ENCODE assay signal across 24 mouse cellular contexts in the genomic region with DNA sequence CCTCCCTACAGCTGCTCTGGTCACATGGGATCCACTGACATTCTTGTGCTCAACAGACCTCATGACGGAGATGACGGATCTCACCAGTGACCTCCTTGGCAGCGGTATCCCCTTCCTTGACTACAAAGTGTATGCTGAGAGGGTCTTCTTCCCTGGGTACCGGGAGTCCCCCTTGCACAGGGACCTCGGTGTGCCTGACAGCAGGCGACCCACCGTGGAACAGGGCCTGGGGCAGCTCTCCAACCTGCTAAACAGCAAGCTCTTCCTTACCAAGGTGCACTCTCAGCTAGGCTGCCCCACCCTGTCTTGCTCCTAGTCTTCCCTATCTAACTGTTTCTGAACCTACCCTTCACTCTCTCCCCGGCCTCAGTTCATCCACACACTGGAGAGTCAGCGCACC. TPM values are rescaled to one million over a fixed set of nuclear protein-coding genes. Genes with fewer than 3 reads are reported as not detected.
DNase-seq lines count a peak whose midpoint lies in the region.
"Had no signal": no experiment of that assay in that cellular context is flagged by ENCODE, and none has a peak within 500 bp of the region (broad histone marks: within the 10 kb centered on the region; RNA-seq: fewer than 3 reads in every experiment).

No protein-coding gene starts in this region.

- H3K4me1 ChIP-seq in heart, embryonic 10.5 days = no peaks in the 10 kb centered on the region
- H3K4me1 ChIP-seq: embryonic facial prominence, embryonic 10.5 days; forebrain, embryonic 15.5 days; heart, embryonic 15.5 days; hindbrain, embryonic 15.5 days had no signal

- H3K27me3 ChIP-seq in heart, embryonic 10.5 days (ENCODE audit: insufficient read depth, poor library complexity, severe bottlenecking) = no peaks in the 10 kb centered on the region
- H3K27me3 ChIP-seq: forebrain, embryonic 15.5 days; heart, embryonic 15.5 days; hindbrain, embryonic 15.5 days had no signal

- H3K4me3 ChIP-seq in heart, embryonic 10.5 days = no peak overlapping the region
- H3K4me3 ChIP-seq: embryonic facial prominence, embryonic 10.5 days; forebrain, embryonic 15.5 days; heart, embryonic 15.5 days; hindbrain, embryonic 15.5 days had no signal

- H3K36me3 ChIP-seq in heart, embryonic 10.5 days = peaks cover 100% of the 10 kb centered on the region

- H3K27ac ChIP-seq in heart, embryonic 10.5 days = no peak overlapping the region
- H3K27ac ChIP-seq: embryonic facial prominence, embryonic 10.5 days; forebrain, embryonic 15.5 days; heart, embryonic 15.5 days; hindbrain, embryonic 15.5 days had no signal

- DNase-seq in adrenal gland, adult 8-10 months = peak; percentile 3
- DNase-seq in adrenal gland, postnatal 14 days = no peak
- DNase-seq in heart, embryonic 10.5 days (ENCODE audit: low spot score) = peak; percentile 69
- DNase-seq in heart, postnatal 4 days = no peak
- DNase-seq in thymus, postnatal 4 days = peak; percentile 2
- no peak for DNase-seq in thymus, postnatal 14 days
- DNase-seq in left cerebral cortex, adult 11 months (ENCODE audit: low spot score) = no peak
- DNase-seq: adrenal gland, postnatal 25 days; cerebellum, postnatal 10 days; heart, adult 18-20 months; heart, postnatal 14 days had no signal

- 90% methylated on average over 9 of the region's 9 CpGs for WGBS in heart, embryonic 10.5 days

- H3K9me3 ChIP-seq in heart, embryonic 10.5 days = no peaks in the 10 kb centered on the region
- H3K9me3 ChIP-seq: embryonic facial prominence, embryonic 10.5 days; forebrain, embryonic 15.5 days; heart, embryonic 15.5 days; hindbrain, embryonic 15.5 days had no signal

RNA-seq across cellular contexts. Expression of gene Plxnb1, which starts 16.4 kb away (rescaled TPM):
- 100 to 1,000 TPM; 128 to 173 (median 140) TPM for total RNA-seq in adrenal gland, adult 8-10 months (2022)
- total RNA-seq in adrenal gland, postnatal 14 days (2021) = 63.8 and 67.0 TPM in 2 replicates
- polyA plus RNA-seq in heart, embryonic 10.5 days (2016; fragmentation: Nextera tagmentation; extraction: Ambion mirVana) = 11.5 and 14.2 TPM in 2 replicates
- total RNA-seq in heart, postnatal 4 days (2021) = 10 to 100 TPM; 31.0 to 31.5 TPM

RNA-seq across cellular contexts. Expression of gene Tma7, which starts 29.2 kb away (rescaled TPM):
- 100 to 1,000 TPM; 342 to 453 (median 370) TPM for total RNA-seq in adrenal gland, adult 8-10 months (2022)
- total RNA-seq in adrenal gland, postnatal 14 days (2021) = 326 and 340 TPM in 2 replicates
- 734 and 774 TPM in 2 replicates for polyA plus RNA-seq in heart, embryonic 10.5 days (2016; fragmentation: Nextera tagmentation; extraction: Ambion mirVana)
- total RNA-seq in heart, postnatal 4 days (2021) = 100 to 1,000 TPM; 294 to 307 TPM

RNA-seq across cellular contexts. Expression of gene Ccdc51, which starts 29.3 kb away (rescaled TPM):
- total RNA-seq in adrenal gland, adult 8-10 months (2022) = 10 to 100 TPM; 17.3 to 20.0 (median 18.7) TPM
- total RNA-seq in adrenal gland, postnatal 14 days (2021) = 15.7 and 17.2 TPM in 2 replicates
- polyA plus RNA-seq in heart, embryonic 10.5 days (2016; fragmentation: Nextera tagmentation; extraction: Ambion mirVana) = 19.1 and 19.7 TPM in 2 replicates
- 10 to 100 TPM; 11.5 to 12.2 TPM for total RNA-seq in heart, postnatal 4 days (2021)

RNA-seq across cellular contexts. Expression of gene Atrip, which starts 37.7 kb away (rescaled TPM):
- total RNA-seq in adrenal gland, adult 8-10 months (2022) = 10 to 100 TPM; 16.3 to 27.7 (median 22.2) TPM
- total RNA-seq in adrenal gland, postnatal 14 days (2021) = 14.6 and 16.0 TPM in 2 replicates
- 20.6 and 26.8 TPM in 2 replicates for polyA plus RNA-seq in heart, embryonic 10.5 days (2016; fragmentation: Nextera tagmentation; extraction: Ambion mirVana)
- total RNA-seq in heart, postnatal 4 days (2021) = 10 to 100 TPM; 10.4 to 11.1 TPM

RNA-seq across cellular contexts. Expression of gene Fbxw21, which starts 50.2 kb away (rescaled TPM):
- not detected for total RNA-seq in adrenal gland, adult 8-10 months (2022)
- total RNA-seq in adrenal gland, postnatal 14 days (2021) = not detected in 2 replicates
- not detected in 2 replicates for polyA plus RNA-seq in heart, embryonic 10.5 days (2016; fragmentation: Nextera tagmentation; extraction: Ambion mirVana)
- total RNA-seq in heart, postnatal 4 days (2021) = not detected
- total RNA-seq: adrenal gland, postnatal 25 days; gastrocnemius, adult 8-10 months; gastrocnemius, postnatal 36 days; heart, adult 18-20 months; heart, postnatal 14 days had no signal
- polyA plus RNA-seq: activated CD4-positive, CD25-positive, alpha-beta regulatory T cell, adult 4 months; C2C12; cerebellum, adult 2 months; embryonic facial prominence, embryonic 10.5 days; embryonic facial prominence, embryonic 14.5 days; forebrain, embryonic 15.5 days; heart, embryonic 11.5 days; heart, embryonic 15.5 days; hindbrain, embryonic 11.5 days; hindbrain, embryonic 15.5 days; Patski had no signal

Comparison
In these comparisons a context has a peak if more than half of its experiments do, and no peak if none do; other contexts are left out.
1. DNase-seq: peak in adrenal gland, adult 8-10 months (single experiment), heart, embryonic 10.5 days (single experiment) and thymus, postnatal 4 days (single experiment); none in adrenal gland, postnatal 14 days (single experiment), heart, postnatal 4 days (single experiment), thymus, postnatal 14 days (single experiment) and left cerebral cortex, adult 11 months (single experiment).